Mouse (Mus musculus): ENCODE measurements around the gene Ppib. TPM values are rescaled to one million over a fixed set of nuclear protein-coding genes. Genes with fewer than 3 reads are reported as not detected.

Ppib gene
- total RNA-seq, 4 experiments from 2014 or later = 26.9 to 38.5 (median 32.7) TPM

- no peak for DNase-seq (ENCODE audit: low spot score in 2 of 2)
These were observed 12.7 kb downstream of the Ppib start for GRCm38 (mm10) chr9:66072754-66073153.

DNA sequence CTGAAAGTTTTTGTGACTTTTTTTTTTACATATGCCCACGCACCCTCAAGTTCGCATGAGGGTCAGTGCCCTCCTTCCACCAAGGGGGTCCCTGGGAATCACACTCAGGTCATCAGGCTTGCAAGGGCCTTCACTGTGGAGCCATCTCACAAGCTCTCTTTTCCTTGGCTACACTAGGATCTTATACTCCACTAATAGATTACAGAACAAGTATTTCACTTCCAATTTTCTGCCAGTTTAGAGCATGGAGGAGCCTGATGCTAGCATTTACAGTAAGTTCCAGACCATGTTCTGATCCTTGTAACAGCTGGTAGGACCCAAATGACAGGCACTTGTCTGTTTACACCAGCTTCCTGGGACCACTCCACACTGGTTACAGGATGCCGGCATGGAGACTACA is 18.1 kb downstream of the Ppib start:
- no peak for DNase-seq (ENCODE audit: low spot score in 2 of 2)

GRCm38 (mm10) chr9:66078493-66078892 is 18.5 kb downstream of the Ppib start:
- DNase-seq (ENCODE audit: low spot score in 2 of 2) = no peak

DNA sequence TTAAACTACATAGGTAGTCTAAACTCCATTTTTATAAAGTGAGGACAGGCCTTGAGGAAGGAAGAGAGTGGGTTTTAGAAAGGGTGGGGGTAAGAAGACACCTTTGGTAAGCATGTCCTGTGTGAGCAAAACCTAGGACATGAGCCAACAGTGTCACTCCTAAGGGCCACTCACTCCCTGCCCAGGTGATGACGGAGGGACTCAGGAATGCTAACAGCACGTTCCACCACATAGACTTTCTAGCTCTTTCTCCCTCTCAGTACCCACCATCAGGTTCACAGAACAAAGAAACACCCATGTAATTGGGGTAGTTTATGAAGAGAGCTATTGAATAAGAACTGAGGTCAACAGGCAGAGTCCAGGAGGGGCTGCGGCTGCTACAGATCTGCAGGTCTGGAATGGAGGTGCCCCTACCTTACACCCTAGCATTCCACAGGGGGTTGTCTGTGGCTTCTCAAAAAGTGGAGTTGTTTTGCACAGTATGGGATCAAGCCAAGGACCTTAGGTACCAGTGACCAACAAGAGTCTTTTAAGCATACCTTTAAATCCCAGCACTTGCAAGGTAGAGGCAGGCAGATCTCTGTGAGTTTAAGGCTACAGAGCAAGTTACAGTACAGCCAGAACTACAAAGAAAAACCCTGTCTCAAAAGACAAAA is 20.9 kb downstream of the Ppib start:
- no peak for DNase-seq (ENCODE audit: low spot score in 2 of 2)

GRCm38 (mm10) chr9:66081999-66082398 is 22.0 kb downstream of the Ppib start:
- DNase-seq (ENCODE audit: low spot score in 2 of 2) = no peak

DNA sequence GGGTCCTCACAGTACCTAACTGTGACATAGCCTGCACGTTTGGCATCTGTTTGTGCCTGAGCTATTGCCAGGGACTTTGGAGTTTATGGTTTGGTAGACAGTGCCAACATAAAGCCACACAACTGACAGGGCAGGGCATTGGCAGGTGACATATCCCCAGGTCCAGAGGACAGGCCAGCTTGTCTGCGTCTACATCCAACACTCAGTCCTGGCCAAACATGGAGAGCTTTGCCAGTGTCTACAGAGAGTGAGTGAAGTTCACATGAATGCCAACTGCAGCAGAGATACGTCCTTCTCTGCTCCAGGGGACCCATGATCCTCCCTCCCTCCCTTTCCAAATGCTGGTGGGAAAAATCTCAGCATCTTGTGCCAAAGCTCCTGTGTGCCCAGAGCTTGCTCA is 24.1 kb downstream of the Ppib start:
- DNase-seq (ENCODE audit: low spot score in 2 of 2) = no peak

- no peak for DNase-seq (ENCODE audit: low spot score in 2 of 2)
These were observed 27.0 kb downstream of the Ppib start for GRCm38 (mm10) chr9:66087062-66087461.

GRCm38 (mm10) chr9:66088411-66088810 is 28.4 kb downstream of the Ppib start:
- no peak for DNase-seq (ENCODE audit: low spot score in 2 of 2)

- DNase-seq (ENCODE audit: low spot score in 2 of 2) = no peak
These were observed 30.7 kb downstream of the Ppib start for GRCm38 (mm10) chr9:66090593-66091244.

- DNase-seq (ENCODE audit: low spot score in 2 of 2) = no peak
These were observed 31.6 kb downstream of the Ppib start for GRCm38 (mm10) chr9:66091327-66092231.

DNA sequence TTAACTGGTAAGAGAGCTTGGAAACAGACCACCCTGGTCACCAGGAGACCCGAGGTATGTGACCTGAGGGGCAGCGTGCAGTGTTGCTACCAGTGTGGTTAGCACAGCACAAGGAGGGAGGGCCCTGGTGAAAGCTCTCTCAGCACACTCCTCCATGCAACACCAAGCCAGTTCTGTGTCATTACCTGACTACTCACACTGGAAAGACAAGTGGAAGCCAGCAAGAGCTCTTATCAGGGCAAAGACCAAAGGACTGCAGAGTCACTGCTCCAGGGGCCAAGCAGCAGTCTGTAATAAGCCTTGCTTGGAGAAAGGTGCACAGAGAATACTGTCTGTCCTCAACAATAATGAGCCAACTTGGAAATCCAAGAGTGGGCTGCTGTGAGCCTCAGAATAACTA is 32.6 kb downstream of the Ppib start:
- DNase-seq (ENCODE audit: low spot score in 2 of 2) = no peak

DNA sequence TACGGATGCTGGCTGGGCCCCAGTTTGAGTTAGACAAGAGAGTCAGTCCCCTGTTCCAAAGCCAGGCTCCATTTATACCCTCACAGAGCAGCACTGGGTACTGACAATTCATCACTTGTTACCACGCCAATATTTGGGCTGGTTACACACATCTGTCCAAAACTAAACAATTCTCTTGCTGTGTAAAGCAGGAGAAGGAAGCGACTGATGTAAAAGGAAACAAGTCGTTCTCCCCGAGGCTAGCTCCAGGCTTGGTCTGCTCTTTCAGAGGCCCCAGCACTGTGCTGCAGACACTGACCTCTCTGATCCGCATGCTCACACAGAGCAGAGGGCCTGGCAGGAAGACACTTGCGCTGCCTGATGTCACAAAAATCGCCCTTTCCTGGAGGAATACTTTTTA is 41.6 kb downstream of the Ppib start:
- DNase-seq (ENCODE audit: low spot score in 2 of 2) = no peak

DNA sequence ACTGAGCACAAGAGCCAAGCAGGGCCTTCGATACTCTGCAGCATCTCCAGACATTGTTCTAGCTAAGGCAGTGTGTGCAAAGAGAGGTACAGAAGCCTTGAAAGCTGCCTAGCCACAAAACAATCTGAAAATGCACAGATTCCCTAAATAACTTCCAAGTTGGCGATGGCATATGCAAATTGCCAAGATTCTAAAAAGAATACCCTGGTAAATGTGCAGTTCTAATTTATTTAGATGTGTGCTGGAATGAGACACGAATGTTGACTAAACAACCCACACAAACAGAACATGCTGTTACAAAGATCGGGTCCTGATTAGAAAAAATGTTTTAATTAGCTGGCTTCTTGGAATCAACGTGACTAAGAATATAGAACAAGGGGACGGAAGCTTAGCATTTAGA is 42.6 kb downstream of the Ppib start:
- DNase-seq (ENCODE audit: low spot score in 2 of 2) = no peak

DNA sequence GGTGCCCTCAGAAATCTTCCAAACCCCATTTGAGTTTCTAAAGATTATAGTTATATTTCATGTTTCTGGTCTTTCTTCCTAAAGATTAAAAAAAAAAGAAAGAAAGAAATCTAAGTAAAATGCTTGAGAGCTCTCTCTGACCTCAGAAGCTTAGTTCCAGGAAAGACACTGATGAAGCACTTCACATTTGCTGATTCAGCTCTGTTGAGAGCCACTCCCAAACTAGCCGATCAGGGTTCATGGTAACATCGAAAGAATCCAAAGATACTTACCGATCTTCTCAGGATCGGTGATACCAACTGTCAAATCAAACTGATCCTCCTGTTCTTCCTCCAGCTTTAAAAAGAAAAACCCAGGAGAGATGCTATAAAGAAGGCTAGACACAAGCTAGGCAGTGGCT is 44.6 kb downstream of the Ppib start:
- no peak for DNase-seq (ENCODE audit: low spot score in 2 of 2)

DNA sequence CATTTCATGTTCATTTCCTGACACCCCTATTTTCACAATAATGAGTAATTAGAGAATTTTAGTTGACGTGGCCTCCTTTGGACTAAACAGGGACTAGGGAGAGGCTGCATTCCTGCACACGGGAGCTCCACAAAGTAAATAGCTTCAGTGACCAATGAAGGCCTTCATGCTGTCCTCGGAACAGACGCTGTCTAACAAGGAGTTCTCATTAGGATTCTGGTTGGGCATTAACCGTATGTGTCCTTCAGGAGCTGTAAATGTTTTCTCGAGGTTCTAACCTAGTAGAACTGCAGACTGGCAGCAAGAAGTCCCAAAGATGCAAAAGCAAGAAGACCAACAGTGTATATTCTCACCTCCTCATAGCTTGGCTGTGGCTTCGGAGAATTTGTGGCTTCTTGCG is 45.1 kb downstream of the Ppib start:
- DNase-seq (ENCODE audit: low spot score in 2 of 2) = no peak

DNA sequence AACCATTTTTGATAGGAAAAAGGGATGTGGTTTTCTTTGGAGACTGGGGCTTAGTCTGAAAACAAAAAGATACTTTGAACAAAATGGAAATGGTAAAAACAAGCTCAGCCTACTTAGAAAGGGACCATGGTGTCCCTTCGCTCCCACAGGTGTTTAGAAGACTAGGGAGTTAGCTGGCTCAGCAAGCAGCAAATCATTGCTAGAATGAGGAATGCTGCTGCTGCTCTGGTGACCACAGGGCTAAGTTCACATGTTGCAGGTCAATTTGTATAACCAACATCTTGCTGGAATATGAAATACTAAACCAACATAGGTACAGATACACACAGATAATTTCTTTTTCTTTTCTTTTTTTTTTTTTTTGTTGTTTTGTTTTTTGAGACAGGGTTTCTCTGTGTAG is 49.6 kb downstream of the Ppib start:
- DNase-seq (ENCODE audit: low spot score in 2 of 2) = no peak

GRCm38 (mm10) chr9:66110126-66110525 is 50.1 kb downstream of the Ppib start:
- no peak for DNase-seq (ENCODE audit: low spot score in 2 of 2)

GRCm38 (mm10) chr9:66110611-66111379 is 50.8 kb downstream of the Ppib start:
- DNase-seq (ENCODE audit: low spot score in 2 of 2) = no peak

GRCm38 (mm10) chr9:66114341-66114740 is 54.3 kb downstream of the Ppib start:
- DNase-seq (ENCODE audit: low spot score in 2 of 2) = no peak
